ENCODE assay signal across 9 mouse cellular contexts in genomic region chr9:121830243-121830955, GRCm38 (mm10). TPM values are rescaled to one million over a fixed set of nuclear protein-coding genes. Genes with fewer than 3 reads are reported as not detected.
DNase-seq lines count a peak whose midpoint lies in the region; ATAC-seq and TF ChIP-seq lines count a peak whose summit lies in the region.
"Had no signal": no experiment of that assay in that cellular context is flagged by ENCODE, and none has a peak within 500 bp of the region (broad histone marks: within the 10 kb centered on the region; RNA-seq: fewer than 3 reads in every experiment).

No protein-coding gene starts in this region.

- WGBS in liver, embryonic 11.5 days: 71% methylated on average over 6 of the region's 6 CpGs
- 67% methylated on average over 6 of the region's 6 CpGs for WGBS in bone marrow, adult 2 months
- WGBS in forebrain, postnatal 0 days: 77% methylated on average over 6 of the region's 6 CpGs
- WGBS in liver, embryonic 14.5 days (ENCODE audit: insufficient replicate concordance): 54% methylated on average over 6 of the region's 6 CpGs

- no peaks in the 10 kb centered on the region for H3K4me1 ChIP-seq in liver, embryonic 11.5 days (replicated peaks; ENCODE audit: control insufficient read depth, insufficient read depth, low read length)
- no peaks in the 10 kb centered on the region for H3K4me1 ChIP-seq in bone marrow, adult 2 months (ENCODE audit: control insufficient read depth, insufficient read depth, low read length)
- H3K4me1 ChIP-seq in forebrain, postnatal 0 days (ENCODE audit: insufficient read depth): no peaks in the 10 kb centered on the region
- H3K4me1 ChIP-seq in liver, embryonic 14.5 days (replicated peaks; ENCODE audit: control insufficient read depth in 2 of 2, insufficient read depth in 2 of 2, low read length in 1 of 2): no peaks in the 10 kb centered on the region

- DNase-seq in CD4-positive, CD25-positive, alpha-beta regulatory T cell, adult 2 months (ENCODE audit: low read depth, low spot score): peak; percentile 70
- peak; percentile 42 for DNase-seq in liver
- no peak for DNase-seq in liver, embryonic 11.5 days (ENCODE audit: low spot score)
- DNase-seq in forebrain, postnatal 0 days: peak; percentile 14
- peak in 1 of 3 experiments; percentile 17 for DNase-seq in liver, embryonic 14.5 days (ENCODE audit: low read depth in 3 of 3, low spot score in 3 of 3)
- peak; percentile 54 for DNase-seq in skeletal muscle tissue, adult 2 months (ENCODE audit: low read depth, low spot score)

- H3K9ac ChIP-seq in liver, embryonic 11.5 days (ENCODE audit: low read depth, low read length): no peak overlapping the region
- no peak overlapping the region for H3K9ac ChIP-seq in forebrain, postnatal 0 days
- H3K9ac ChIP-seq in liver, embryonic 14.5 days (replicated peaks): no peak overlapping the region

- no peak overlapping the region for H3K4me3 ChIP-seq in liver, embryonic 11.5 days (ENCODE audit: low read depth, low read length)
- no peak overlapping the region for H3K4me3 ChIP-seq in bone marrow, adult 2 months (replicated peaks; ENCODE audit: control insufficient read depth, low read depth, low read length)
- no peak overlapping the region for H3K4me3 ChIP-seq in forebrain, postnatal 0 days (ENCODE audit: low read depth, low read length)
- H3K4me3 ChIP-seq in liver, embryonic 14.5 days (ENCODE audit: insufficient read depth in 1 of 2, low read depth in 2 of 2, low read length in 2 of 2): no peak overlapping the region
- H3K4me3 ChIP-seq: myocyte had no signal

- no peak for TF ChIP-seq POLR2A in bone marrow, adult 2 months (IDR thresholded peaks at IDR 0.05; ENCODE audit: borderline replicate concordance, control insufficient read depth, low read depth, low read length)

- no peak for ATAC-seq in CD4-positive, CD25-positive, alpha-beta regulatory T cell, adult 4 months
- no peak; the same call in 1 of the 2 replicates for ATAC-seq in liver, embryonic 11.5 days (replicated peaks; ENCODE audit: low FRiP score)
- no peak for ATAC-seq in forebrain, postnatal 0 days
- no peak for ATAC-seq in liver, embryonic 14.5 days (ENCODE audit: insufficient read depth)

- peak; percentile 62 for TF ChIP-seq CTCF in bone marrow, adult 2 months (IDR thresholded peaks at IDR 0.05; ENCODE audit: control insufficient read depth, insufficient read depth, low read length)
- TF ChIP-seq CTCF in forebrain, postnatal 0 days (IDR thresholded peaks at IDR 0.05; ENCODE audit: low read depth): peak; percentile 60
- peak; percentile 71 for TF ChIP-seq CTCF in liver, embryonic 14.5 days (IDR thresholded peaks at IDR 0.05; ENCODE audit: low read depth)

- no peak overlapping the region for H3K4me2 ChIP-seq in liver, embryonic 11.5 days
- no peak overlapping the region for H3K4me2 ChIP-seq in forebrain, postnatal 0 days (ENCODE audit: low read depth)
- no peak overlapping the region for H3K4me2 ChIP-seq in liver, embryonic 14.5 days (ENCODE audit: low read depth)

- H3K9me3 ChIP-seq in liver, embryonic 11.5 days (ENCODE audit: control insufficient read depth, low read length): no peaks in the 10 kb centered on the region
- no peaks in the 10 kb centered on the region for H3K9me3 ChIP-seq in forebrain, postnatal 0 days (ENCODE audit: low read length)
- H3K9me3 ChIP-seq in liver, embryonic 14.5 days (ENCODE audit: control insufficient read depth, low read length): no peaks in the 10 kb centered on the region

- no peak overlapping the region for H3K27ac ChIP-seq in liver, embryonic 11.5 days (ENCODE audit: low read depth, low read length)
- H3K27ac ChIP-seq in bone marrow, adult 2 months (ENCODE audit: control insufficient read depth, insufficient read depth, low read depth, low read length, poor library complexity): no peak overlapping the region
- H3K27ac ChIP-seq in forebrain, postnatal 0 days (ENCODE audit: low read depth, low read length): no peak overlapping the region
- no peak overlapping the region for H3K27ac ChIP-seq in liver, embryonic 14.5 days

- no peaks in the 10 kb centered on the region for H3K36me3 ChIP-seq in liver, embryonic 11.5 days (ENCODE audit: control insufficient read depth, insufficient read depth, low read length)
- H3K36me3 ChIP-seq in forebrain, postnatal 0 days (ENCODE audit: insufficient read depth): no peaks in the 10 kb centered on the region
- H3K36me3 ChIP-seq in liver, embryonic 14.5 days (replicated peaks; ENCODE audit: control insufficient read depth, insufficient read depth, low read depth): no peaks in the 10 kb centered on the region

- TF ChIP-seq EP300 in liver, embryonic 14.5 days (IDR thresholded peaks at IDR 0.05; ENCODE audit: low read depth): no peak

- H3K27me3 ChIP-seq in liver, embryonic 11.5 days (replicated peaks; ENCODE audit: control insufficient read depth, insufficient read depth, low read length): no peaks in the 10 kb centered on the region
- no peaks in the 10 kb centered on the region for H3K27me3 ChIP-seq in forebrain, postnatal 0 days (ENCODE audit: insufficient read depth, low read length)
- H3K27me3 ChIP-seq in liver, embryonic 14.5 days (ENCODE audit: control insufficient read depth, insufficient read depth, low read length): no peaks in the 10 kb centered on the region

RNA-seq across cellular contexts. Expression of gene Ccdc13, which starts 8.9 kb away (rescaled TPM):
- polyA plus RNA-seq in CD4-positive, CD25-positive, alpha-beta regulatory T cell, adult 4 months (2017; shearing (Covaris generic)): not detected
- polyA plus RNA-seq in liver, embryonic 11.5 days (2014; fragmentation: Nextera tagmentation; extraction: Ambion mirVana): 0.49 TPM in 1 of 2 replicates, not detected in the other
- not detected in 2 replicates for polyA plus RNA-seq in bone marrow, adult 2 months (2011; ENCODE audit: insufficient read depth, insufficient read length, low replicate concordance, missing spikeins)
- total RNA-seq in forebrain, postnatal 0 days (2014; rRNA removed): 4.3 and 5.2 TPM in 2 replicates
- 3.6 and 4.7 TPM in 2 replicates for polyA plus RNA-seq in forebrain, postnatal 0 days (2015; fragmentation: Nextera tagmentation; extraction: Ambion mirVana)
- polyA plus RNA-seq in liver, embryonic 14.5 days (2012; rRNA removed): not detected in 2 replicates
- polyA plus RNA-seq in liver, embryonic 14.5 days (2014; fragmentation: Nextera tagmentation; extraction: Ambion mirVana): not detected in 2 replicates

RNA-seq across cellular contexts. Expression of gene Higd1a, which starts 27.8 kb away (rescaled TPM):
- polyA plus RNA-seq in CD4-positive, CD25-positive, alpha-beta regulatory T cell, adult 4 months (2017; shearing (Covaris generic)): 100 to 1,000 TPM in 1 of 2 experiments, 10 to 100 TPM in 1; 94.5 to 129 TPM
- 205 and 214 TPM in 2 replicates for polyA plus RNA-seq in liver, embryonic 11.5 days (2014; fragmentation: Nextera tagmentation; extraction: Ambion mirVana)
- polyA plus RNA-seq in bone marrow, adult 2 months (2011; ENCODE audit: insufficient read depth, insufficient read length, low replicate concordance, missing spikeins): 52.3 and 68.9 TPM in 2 replicates
- 35.1 and 35.9 TPM in 2 replicates for total RNA-seq in forebrain, postnatal 0 days (2014; rRNA removed)
- polyA plus RNA-seq in forebrain, postnatal 0 days (2015; fragmentation: Nextera tagmentation; extraction: Ambion mirVana): 134 and 146 TPM in 2 replicates
- 12.9 and 20.8 TPM in 2 replicates for polyA plus RNA-seq in liver, embryonic 14.5 days (2012; rRNA removed)
- 97.4 and 119 TPM in 2 replicates for polyA plus RNA-seq in liver, embryonic 14.5 days (2014; fragmentation: Nextera tagmentation; extraction: Ambion mirVana)

RNA-seq across cellular contexts. Expression of gene Hhatl, which starts 38.1 kb away (rescaled TPM):
- not detected for polyA plus RNA-seq in CD4-positive, CD25-positive, alpha-beta regulatory T cell, adult 4 months (2017; shearing (Covaris generic))
- polyA plus RNA-seq in liver, embryonic 11.5 days (2014; fragmentation: Nextera tagmentation; extraction: Ambion mirVana): not detected in 2 replicates
- not detected in 2 replicates for polyA plus RNA-seq in bone marrow, adult 2 months (2011; ENCODE audit: insufficient read depth, insufficient read length, low replicate concordance, missing spikeins)
- 0.15 and 1.2 TPM in 2 replicates for total RNA-seq in forebrain, postnatal 0 days (2014; rRNA removed)
- polyA plus RNA-seq in forebrain, postnatal 0 days (2015; fragmentation: Nextera tagmentation; extraction: Ambion mirVana): 0.15 and 0.39 TPM in 2 replicates
- polyA plus RNA-seq in liver, embryonic 14.5 days (2012; rRNA removed): 0.05 TPM in 1 of 2 replicates, not detected in the other
- polyA plus RNA-seq in liver, embryonic 14.5 days (2014; fragmentation: Nextera tagmentation; extraction: Ambion mirVana): not detected in 2 replicates

RNA-seq across cellular contexts. Expression of gene Klhl40, which starts 53.0 kb away (rescaled TPM):
- polyA plus RNA-seq in CD4-positive, CD25-positive, alpha-beta regulatory T cell, adult 4 months (2017; shearing (Covaris generic)): not detected
- polyA plus RNA-seq in liver, embryonic 11.5 days (2014; fragmentation: Nextera tagmentation; extraction: Ambion mirVana): not detected in 2 replicates
- 0.62 and 1.1 TPM in 2 replicates for polyA plus RNA-seq in bone marrow, adult 2 months (2011; ENCODE audit: insufficient read depth, insufficient read length, low replicate concordance, missing spikeins)
- total RNA-seq in forebrain, postnatal 0 days (2014; rRNA removed): 2.7 and 2.8 TPM in 2 replicates
- 1.7 and 2.0 TPM in 2 replicates for polyA plus RNA-seq in forebrain, postnatal 0 days (2015; fragmentation: Nextera tagmentation; extraction: Ambion mirVana)
- polyA plus RNA-seq in liver, embryonic 14.5 days (2012; rRNA removed): 0.04 TPM in 1 of 2 replicates, not detected in the other
- polyA plus RNA-seq in liver, embryonic 14.5 days (2014; fragmentation: Nextera tagmentation; extraction: Ambion mirVana): 0.05 TPM in 1 of 2 replicates, not detected in the other
